Mouse (Mus musculus): ENCODE data around the gene Ttc16.

The Ttc16 gene

GRCm38 (mm10) chr2:32727435-32727834 is 48.0 kb downstream of the Ttc16 start:
- in situ Hi-C loops (cut with MboI; ENCODE audit: unreplicated experiment in 2 of 2) = no loop called here

- in situ Hi-C loops (cut with MboI; ENCODE audit: unreplicated experiment in 2 of 2) = no loop called here
Observed at GRCm38 (mm10) chr2:32724832-32725790, 50.3 kb downstream of the Ttc16 start.

DNA sequence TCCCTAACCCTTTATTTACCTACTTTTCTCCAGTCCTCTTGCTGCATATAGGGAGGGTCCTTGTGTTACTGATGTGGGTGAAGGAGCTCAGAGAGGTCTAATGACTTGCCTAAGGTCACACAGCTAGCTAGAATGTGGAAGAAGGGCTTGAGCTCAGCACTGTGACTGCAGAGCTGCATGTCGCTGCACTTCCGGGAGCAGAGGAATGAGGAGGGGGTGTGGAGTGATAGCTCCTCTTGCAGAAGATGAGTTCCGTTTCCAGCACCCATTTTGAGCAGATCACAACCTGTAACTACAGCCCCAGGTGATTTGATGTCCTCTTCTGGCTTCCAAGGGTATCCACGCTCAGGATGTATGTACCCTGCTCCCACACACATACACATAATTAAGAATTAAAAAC is 51.3 kb downstream of the Ttc16 start:
- in situ Hi-C loops (cut with MboI; ENCODE audit: unreplicated experiment in 2 of 2) = no loop called here

DNA sequence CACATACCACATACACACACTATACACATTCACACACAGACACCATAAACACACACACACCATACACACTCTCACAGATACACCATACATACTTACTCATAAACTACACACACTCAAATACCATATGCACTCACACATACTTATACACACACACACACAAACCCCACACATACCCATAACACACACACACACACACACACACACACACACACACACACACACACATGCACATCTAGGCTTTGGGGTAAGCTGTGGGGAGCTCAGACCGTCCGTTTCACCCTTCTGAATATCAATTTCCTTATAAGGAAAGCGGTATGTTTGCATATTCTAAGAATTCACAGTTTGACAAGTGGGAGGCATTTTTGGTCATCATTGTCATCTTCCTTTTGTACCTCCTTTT is 52.9 kb downstream of the Ttc16 start:
- in situ Hi-C loops (cut with MboI; ENCODE audit: unreplicated experiment in 2 of 2) = no loop called here

GRCm38 (mm10) chr2:32722046-32722445 is 53.4 kb downstream of the Ttc16 start:
- in situ Hi-C loops (cut with MboI; ENCODE audit: unreplicated experiment in 2 of 2) = no loop called here

GRCm38 (mm10) chr2:32720681-32721229 is 54.7 kb downstream of the Ttc16 start, which contains the start of gene Sh2d3c:
TSS of gene Sh2d3c (plus strand) at chr2:32721055.
- in situ Hi-C loops (cut with MboI; ENCODE audit: unreplicated experiment in 2 of 2) = no loop called here

DNA sequence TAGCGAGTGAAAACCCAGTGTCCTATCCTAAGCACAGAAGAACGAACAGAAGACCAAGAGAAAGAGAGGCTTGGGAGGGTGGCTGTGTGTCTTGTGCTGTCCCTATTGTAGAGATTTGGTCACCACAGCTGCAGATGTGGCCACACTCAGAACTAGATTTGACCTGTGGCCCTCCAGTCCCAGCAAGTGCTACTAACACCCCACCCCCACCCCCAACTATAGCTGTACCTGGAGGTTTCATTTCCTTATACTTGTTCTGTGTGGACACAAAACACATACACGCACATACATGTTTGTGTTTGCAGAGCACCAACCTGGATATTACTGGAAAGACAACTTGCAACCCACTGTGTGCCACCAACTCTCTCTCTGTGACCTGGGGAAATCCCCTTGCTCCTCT is 55.4 kb downstream of the Ttc16 start:
- in situ Hi-C loops (cut with MboI; ENCODE audit: unreplicated experiment in 2 of 2) = no loop called here

DNA sequence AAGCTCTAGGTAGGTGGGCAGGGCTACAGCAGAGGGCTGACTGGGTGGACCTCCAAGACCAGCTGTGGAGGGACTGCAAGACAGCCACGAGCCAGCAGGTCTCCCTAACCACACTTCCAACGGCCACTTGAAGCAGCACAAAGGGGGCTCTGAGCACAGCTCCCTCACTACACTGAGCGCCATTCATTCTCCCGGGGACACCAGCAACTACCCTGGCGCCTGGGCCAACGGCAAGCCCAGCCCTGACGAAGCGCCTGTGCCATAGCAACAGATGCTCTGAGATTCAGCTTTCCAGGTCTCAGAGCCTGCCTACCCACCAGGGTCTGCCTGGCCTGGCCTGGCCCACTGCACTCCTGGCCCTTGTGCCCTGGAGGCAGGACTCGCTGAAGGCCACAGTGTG is 56.7 kb downstream of the Ttc16 start:
- in situ Hi-C loops (cut with MboI; ENCODE audit: unreplicated experiment in 2 of 2) = no loop called here

DNA sequence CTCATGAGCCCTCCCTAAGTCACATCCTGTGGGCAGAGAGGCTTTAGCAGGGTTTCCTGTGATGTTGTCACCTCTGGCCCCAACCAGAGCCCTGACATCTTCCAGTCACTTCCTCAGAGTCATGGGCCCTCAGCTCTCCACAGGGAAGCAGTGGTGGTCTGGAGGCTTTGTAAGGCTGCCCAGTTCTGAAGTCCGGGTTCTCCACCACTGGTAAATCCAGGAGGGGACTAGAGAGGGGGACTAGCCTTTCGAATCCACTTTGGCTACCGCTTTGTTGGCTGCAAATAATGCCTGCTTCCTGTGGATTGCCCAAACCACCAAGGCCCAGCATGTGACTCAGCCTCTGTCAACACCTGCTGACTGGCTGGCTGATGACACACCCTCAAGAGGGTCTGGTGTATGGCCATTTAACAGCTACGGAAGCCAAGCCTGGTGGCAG is 60.4 kb downstream of the Ttc16 start:
- in situ Hi-C loops (cut with MboI; ENCODE audit: unreplicated experiment in 2 of 2) = loop anchor here (5.0 kb wide), 1 partner anchor 42 kb away; the partner anchor contains the start of gene Tor2a (in 2 of the 2)

DNA sequence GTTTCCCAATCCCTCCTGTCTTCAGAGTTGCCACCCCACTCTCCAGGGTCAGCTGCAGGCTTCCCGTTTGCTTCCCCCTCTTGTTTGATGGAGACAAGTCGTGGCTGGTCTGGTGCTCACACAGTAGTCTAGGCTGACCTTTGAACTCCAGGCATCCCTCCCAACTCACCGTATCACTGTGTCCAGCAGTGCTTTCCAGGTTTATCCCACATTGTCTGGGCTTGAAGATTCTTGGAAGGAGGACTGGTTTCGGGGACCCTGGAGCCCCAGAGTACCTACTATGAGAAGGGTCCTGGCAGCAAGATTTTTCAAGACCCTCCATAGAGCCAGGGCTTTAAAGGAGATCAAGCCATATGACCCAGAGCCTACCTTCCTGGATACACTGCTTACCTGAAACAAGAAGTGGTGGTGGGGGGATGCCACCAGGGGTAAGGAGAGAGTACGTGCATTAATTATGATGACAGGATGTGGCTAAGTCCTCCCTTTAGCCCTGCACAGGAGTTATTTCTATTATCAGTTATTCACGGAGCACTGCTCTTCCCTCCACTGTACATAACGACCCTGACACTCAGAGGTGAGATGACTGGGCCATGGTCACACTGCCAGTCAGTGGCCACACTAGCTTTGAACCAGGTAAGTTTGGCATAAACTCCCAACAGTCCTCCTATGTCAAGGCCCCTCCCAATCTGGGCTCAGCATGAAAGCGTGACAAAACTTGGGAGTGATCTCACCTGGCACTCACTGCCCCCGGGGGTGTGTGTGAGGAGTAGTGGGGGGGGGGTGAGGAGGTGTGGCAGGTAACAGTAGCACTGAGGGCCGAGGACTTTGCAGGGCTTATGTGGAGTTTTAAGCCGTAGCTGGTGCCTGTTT is 61.1 kb downstream of the Ttc16 start:
- in situ Hi-C loops (cut with MboI; ENCODE audit: unreplicated experiment in 2 of 2) = loop anchor here (5.0 kb wide), 1 partner anchor 43 kb away; the partner anchor contains the start of gene Tor2a (in 2 of the 2)

GRCm38 (mm10) chr2:32712934-32713817 is 62.3 kb downstream of the Ttc16 start, which contains the start of gene Cdk9:
TSS of gene Cdk9 (minus strand) at chr2:32713076.
- in situ Hi-C loops (cut with MboI; ENCODE audit: unreplicated experiment in 2 of 2) = loop anchor here (5.0 kb wide), 1 partner anchor 44 kb away; the partner anchor contains the start of gene Tor2a (in 2 of the 2)

DNA sequence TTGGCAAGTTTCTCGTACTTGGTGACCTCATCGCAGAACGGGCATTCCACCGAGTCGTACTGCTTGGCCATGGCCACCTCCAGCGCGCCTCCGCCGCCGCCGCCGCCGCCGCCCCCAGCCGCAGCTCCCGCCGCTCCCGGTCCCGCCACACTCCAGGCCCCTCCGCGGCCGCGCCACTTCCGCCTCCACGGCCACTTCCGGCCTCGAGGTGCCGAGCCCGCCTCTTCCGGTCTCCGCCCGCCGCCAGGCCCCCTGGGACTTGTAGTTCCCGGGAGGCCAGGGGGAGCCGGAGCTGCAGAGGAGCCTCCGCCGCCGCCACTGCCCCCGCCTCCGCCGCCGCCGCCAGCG is 62.9 kb downstream of the Ttc16 start:
- in situ Hi-C loops (cut with MboI; ENCODE audit: unreplicated experiment in 2 of 2) = loop anchor here (5.0 kb wide), 1 partner anchor 45 kb away; the partner anchor contains the start of gene Tor2a (in 2 of the 2)

GRCm38 (mm10) chr2:32712108-32712551 is 63.3 kb downstream of the Ttc16 start:
- in situ Hi-C loops (cut with MboI; ENCODE audit: unreplicated experiment in 2 of 2) = loop anchor here (5.0 kb wide), 1 partner anchor 45 kb away; the partner anchor contains the start of gene Tor2a (in 2 of the 2)

DNA sequence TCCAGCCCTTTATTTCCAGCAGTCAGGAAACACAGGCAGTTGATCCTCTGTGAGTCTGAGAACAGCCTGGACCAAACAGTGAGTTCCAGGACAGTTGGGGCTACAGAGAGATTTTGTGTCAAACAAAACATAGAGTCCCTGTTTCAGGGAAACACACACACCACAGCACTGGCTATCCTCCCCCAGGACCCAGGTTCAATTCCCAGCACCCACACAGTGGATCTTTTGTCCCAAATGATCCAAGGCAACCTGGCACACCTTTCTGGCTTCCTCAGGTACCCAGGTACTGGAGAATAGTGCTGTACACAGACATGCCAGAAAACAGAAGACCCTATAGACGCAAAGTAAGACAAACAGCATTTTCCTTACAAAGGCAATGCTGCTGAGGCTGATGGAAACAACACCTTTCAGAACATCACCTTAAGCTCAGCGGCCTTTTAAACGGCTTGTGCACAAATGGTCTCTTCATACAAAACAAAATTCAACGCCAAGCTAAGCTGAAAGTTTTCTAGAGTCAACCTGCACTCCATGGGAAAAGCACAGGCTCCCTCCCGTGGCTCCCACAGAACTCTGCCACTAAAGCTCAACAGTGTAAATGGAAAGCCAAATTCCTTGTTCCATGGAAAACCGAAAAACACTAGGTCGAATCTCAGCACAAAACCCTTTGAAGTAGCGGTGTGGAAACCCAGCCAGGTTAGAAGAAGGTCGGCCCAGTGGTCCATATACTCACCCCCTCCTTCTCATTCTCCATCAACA is 64.0 kb downstream of the Ttc16 start:
- in situ Hi-C loops (cut with MboI; ENCODE audit: unreplicated experiment in 2 of 2) = loop anchor here (5.0 kb wide), 1 partner anchor 46 kb away; the partner anchor contains the start of gene Tor2a (in 2 of the 2)

GRCm38 (mm10) chr2:32710425-32710824 is 65.0 kb downstream of the Ttc16 start:
- in situ Hi-C loops (cut with MboI; ENCODE audit: unreplicated experiment in 2 of 2) = loop anchor here (5.0 kb wide), 1 partner anchor 47 kb away; the partner anchor contains the start of gene Tor2a (in 2 of the 2)

DNA sequence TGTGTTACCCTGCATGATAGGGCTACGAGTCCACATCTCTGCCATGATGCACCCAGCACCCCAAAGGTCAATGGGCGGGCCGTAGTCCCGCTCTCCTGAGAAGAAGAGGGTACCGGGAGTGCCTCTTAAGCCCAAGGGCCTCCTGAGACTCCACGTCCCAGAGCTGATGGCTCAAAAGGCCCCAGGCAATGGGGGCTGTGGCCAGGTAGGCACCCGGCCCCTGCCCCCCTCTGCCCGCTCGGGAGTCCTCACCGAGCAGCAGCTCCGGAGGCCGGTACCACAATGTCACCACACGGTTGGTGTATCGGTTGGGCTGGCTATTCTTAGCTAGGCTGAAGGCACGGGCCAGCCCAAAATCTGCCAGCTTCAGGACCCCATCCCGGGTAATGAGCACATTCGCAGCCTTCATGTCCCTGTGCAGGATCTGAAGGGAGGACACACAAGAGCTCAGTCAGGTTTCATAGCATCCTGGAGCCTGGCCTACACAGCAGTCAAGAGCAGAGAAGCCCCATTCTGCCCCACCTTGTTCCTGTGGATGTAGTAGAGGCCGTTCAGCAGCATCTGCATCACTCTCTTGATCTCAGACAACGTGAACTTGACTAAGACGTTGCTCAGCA is 65.8 kb downstream of the Ttc16 start:
- in situ Hi-C loops (cut with MboI; ENCODE audit: unreplicated experiment in 2 of 2) = loop anchor here (5.0 kb wide), 1 partner anchor 48 kb away; the partner anchor contains the start of gene Tor2a (in 2 of the 2)

- in situ Hi-C loops (cut with MboI; ENCODE audit: unreplicated experiment in 2 of 2) = no loop called here
Observed at GRCm38 (mm10) chr2:32708643-32709042, 66.8 kb downstream of the Ttc16 start.
